ENCODE assay signal across 29 mouse cellular contexts in the genomic region with DNA sequence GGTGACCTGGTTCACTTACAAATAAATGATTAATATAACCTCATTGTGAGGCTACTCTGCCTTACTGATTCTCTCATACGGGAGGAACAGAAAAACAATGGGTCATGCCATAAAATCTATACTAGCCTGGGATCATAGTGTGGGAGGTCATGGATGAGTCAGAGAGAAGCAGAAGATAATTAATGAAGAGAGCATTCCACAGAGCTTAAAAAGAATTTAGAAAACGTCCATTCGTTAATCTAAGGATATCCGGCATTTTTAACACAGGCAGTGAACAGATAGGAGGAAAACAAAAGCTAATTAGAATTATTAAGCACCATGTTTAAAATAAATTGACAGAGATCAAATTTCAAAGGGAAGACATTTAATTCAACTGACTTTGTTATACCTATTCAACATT. TPM values are rescaled to one million over a fixed set of nuclear protein-coding genes. Genes with fewer than 3 reads are reported as not detected.
"Had no signal": no experiment of that assay in that cellular context is flagged by ENCODE, and none has a peak within 500 bp of the region (broad histone marks: within the 10 kb centered on the region; RNA-seq: fewer than 3 reads in every experiment).

No protein-coding gene starts in this region.

- ATAC-seq: forebrain, embryonic 13.5 days; forebrain, embryonic 14.5 days; forebrain, embryonic 15.5 days; forebrain, embryonic 16.5 days; forebrain, postnatal 0 days had no signal

- H3K9me3 ChIP-seq: embryonic facial prominence, embryonic 12.5 days; embryonic facial prominence, embryonic 13.5 days; embryonic facial prominence, embryonic 15.5 days; forebrain, embryonic 10.5 days; forebrain, embryonic 12.5 days; forebrain, embryonic 13.5 days; forebrain, embryonic 15.5 days had no signal

- DNase-seq: cerebellum, adult 9-10 months; cerebellum, adult 9-11 months; cerebellum, postnatal 10 days; cerebellum, postnatal 14 days; cerebellum, postnatal 25 days; cerebellum, postnatal 36 days; embryo, embryonic 11 days; forebrain, postnatal 0 days; gastrocnemius, adult 2 months; gastrocnemius, postnatal 10 days; gastrocnemius, postnatal 14 days; gastrocnemius, postnatal 25 days; gastrocnemius, postnatal 36 days; heart, adult 11 months; heart, adult 18-20 months; heart, adult 2 months had no signal

- H3K27me3 ChIP-seq: forebrain, embryonic 13.5 days; forebrain, embryonic 15.5 days had no signal

- H3K4me1 ChIP-seq: embryonic facial prominence, embryonic 10.5 days; embryonic facial prominence, embryonic 12.5 days; embryonic facial prominence, embryonic 13.5 days; embryonic facial prominence, embryonic 15.5 days; forebrain, embryonic 10.5 days; forebrain, embryonic 12.5 days; forebrain, embryonic 13.5 days; forebrain, embryonic 15.5 days had no signal

- H3K27ac ChIP-seq: embryonic facial prominence, embryonic 10.5 days; embryonic facial prominence, embryonic 12.5 days; embryonic facial prominence, embryonic 13.5 days; embryonic facial prominence, embryonic 15.5 days; forebrain, embryonic 10.5 days; forebrain, embryonic 12.5 days; forebrain, embryonic 13.5 days; forebrain, embryonic 15.5 days; gastrocnemius, adult 2 months; heart, adult 2 months had no signal

- H3K4me3 ChIP-seq: embryonic facial prominence, embryonic 10.5 days; embryonic facial prominence, embryonic 12.5 days; embryonic facial prominence, embryonic 13.5 days; embryonic facial prominence, embryonic 15.5 days; erythroblast, embryonic 14.5 days; forebrain, embryonic 10.5 days; forebrain, embryonic 12.5 days; forebrain, embryonic 13.5 days; forebrain, embryonic 15.5 days; gastrocnemius, adult 2 months; heart, adult 2 months had no signal

- H3K4me2 ChIP-seq: embryonic facial prominence, embryonic 12.5 days; embryonic facial prominence, embryonic 13.5 days; embryonic facial prominence, embryonic 15.5 days; forebrain, embryonic 12.5 days; forebrain, embryonic 13.5 days; forebrain, embryonic 15.5 days had no signal

- H3K36me3 ChIP-seq: embryonic facial prominence, embryonic 10.5 days; embryonic facial prominence, embryonic 12.5 days; embryonic facial prominence, embryonic 13.5 days; embryonic facial prominence, embryonic 15.5 days; forebrain, embryonic 10.5 days; forebrain, embryonic 12.5 days; forebrain, embryonic 15.5 days had no signal

- H3K9ac ChIP-seq: embryonic facial prominence, embryonic 12.5 days; embryonic facial prominence, embryonic 13.5 days; embryonic facial prominence, embryonic 15.5 days; forebrain, embryonic 12.5 days; forebrain, embryonic 13.5 days; forebrain, embryonic 15.5 days; forebrain, postnatal 0 days had no signal

RNA-seq across cellular contexts. Expression of gene Rtl9, which starts 59.5 kb away (rescaled TPM):
- total RNA-seq: common myeloid progenitor, adult 5-6 weeks; granulocyte monocyte progenitor cell, adult 5-6 weeks had no signal
- polyA plus RNA-seq: erythroblast, embryonic 14.5 days had no signal
